8 mouse cellular contexts compared by ENCODE assay signal in the genomic region with DNA sequence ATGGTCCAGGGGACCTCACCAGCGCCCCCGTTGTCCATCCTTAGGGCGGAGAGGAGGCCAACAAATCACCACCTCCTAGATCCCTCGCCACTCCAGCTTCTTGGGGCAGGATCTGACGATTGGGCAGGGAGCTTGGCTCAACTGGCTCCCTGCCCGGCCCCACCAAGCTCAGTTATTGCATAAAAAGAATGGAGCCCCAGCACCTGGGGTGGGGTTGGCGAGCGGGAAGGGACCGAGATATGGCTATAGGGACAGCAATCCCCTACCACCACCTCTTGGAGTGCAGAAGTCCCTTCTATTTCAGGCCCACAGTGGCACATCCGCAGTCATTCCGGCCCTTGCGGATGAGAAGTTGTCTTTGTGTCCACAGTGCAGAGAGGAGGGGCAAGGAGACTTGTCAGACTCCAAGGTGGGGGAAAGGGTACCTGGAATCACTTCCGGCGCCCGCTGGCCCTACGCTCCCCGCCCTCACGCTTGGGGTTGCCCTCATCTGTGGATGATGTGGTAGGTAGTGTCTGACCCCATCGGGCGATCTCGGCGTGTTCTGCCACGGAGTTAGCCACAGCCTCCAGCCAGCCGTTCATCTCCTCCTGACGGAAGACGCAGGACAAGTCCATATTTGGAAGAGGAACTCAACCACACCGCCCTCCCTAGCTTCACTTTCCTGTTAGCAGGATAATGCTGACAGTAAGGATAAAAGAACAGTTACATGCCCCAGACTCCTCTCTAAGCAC. TPM values are rescaled to one million over a fixed set of nuclear protein-coding genes. Genes with fewer than 3 reads are reported as not detected.
DNase-seq lines count a peak whose midpoint lies in the region; ATAC-seq and TF ChIP-seq lines count a peak whose summit lies in the region.

TSS of gene Gm20479 (minus strand) at position 559 of the 734 bp plus-strand sequence.

- no peak for TF ChIP-seq POLR2A in olfactory bulb, adult 2 months (IDR thresholded peaks at IDR 0.05; ENCODE audit: insufficient read depth, low read depth, low read length)

- 6% methylated on average over 27 of the region's 27 CpGs for WGBS in embryonic facial prominence, embryonic 13.5 days
- WGBS in hindbrain, embryonic 14.5 days = 7% methylated on average over 27 of the region's 27 CpGs
- 3% methylated on average over 27 of the region's 27 CpGs for WGBS in liver, embryonic 16.5 days (ENCODE audit: insufficient replicate concordance)
- WGBS in olfactory bulb, adult 2 months = 31% methylated on average over 27 of the region's 27 CpGs

- peak within 1 kb of the TSS; percentile 58 for H3K9ac ChIP-seq in embryonic facial prominence, embryonic 13.5 days
- 0 out of 2 replicates have a peak within 1 kb of the TSS, but pooled peaks have one; percentile 0 for H3K9ac ChIP-seq in hindbrain, embryonic 14.5 days
- peak within 1 kb of the TSS; percentile 58 for H3K9ac ChIP-seq in liver, embryonic 16.5 days (ENCODE audit: low read depth, low read length)

- H3K27me3 ChIP-seq in embryonic facial prominence, embryonic 13.5 days = peaks cover 27% of the 10 kb centered on the region
- H3K27me3 ChIP-seq in hindbrain, embryonic 14.5 days (ENCODE audit: control insufficient read depth, insufficient read depth, low read length) = peaks cover 27% of the 10 kb centered on the region
- H3K27me3 ChIP-seq in liver, embryonic 16.5 days (ENCODE audit: control insufficient read depth, insufficient read depth, low read depth, low read length) = peaks cover 19% of the 10 kb centered on the region

- TF ChIP-seq CTCF in olfactory bulb, adult 2 months (IDR thresholded peaks at IDR 0.05; ENCODE audit: insufficient read depth, low read depth, low read length) = no peak

- peak within 1 kb of the TSS; percentile 68 for H3K4me3 ChIP-seq in embryonic facial prominence, embryonic 13.5 days
- peak within 1 kb of the TSS; percentile 68 for H3K4me3 ChIP-seq in hindbrain, embryonic 14.5 days (replicated peaks; ENCODE audit: low read length)
- H3K4me3 ChIP-seq in liver, embryonic 16.5 days (ENCODE audit: low read depth, low read length) = peak within 1 kb of the TSS; percentile 76
- H3K4me3 ChIP-seq in olfactory bulb, adult 2 months (ENCODE audit: insufficient read depth, low read depth, low read length) = peak within 1 kb of the TSS; percentile 82

- H3K27ac ChIP-seq in embryonic facial prominence, embryonic 13.5 days = peak within 1 kb of the TSS; percentile 22; the same call in 1 of the 2 replicates
- H3K27ac ChIP-seq in hindbrain, embryonic 14.5 days = no peak within 1 kb of the TSS
- peak within 1 kb of the TSS; percentile 69 for H3K27ac ChIP-seq in liver, embryonic 16.5 days (ENCODE audit: low read length)
- no peak within 1 kb of the TSS for H3K27ac ChIP-seq in olfactory bulb, adult 2 months (ENCODE audit: insufficient read depth, low read depth, low read length)

- peaks cover 18% of the 10 kb centered on the region for H3K36me3 ChIP-seq in embryonic facial prominence, embryonic 13.5 days
- H3K36me3 ChIP-seq in hindbrain, embryonic 14.5 days (replicated peaks; ENCODE audit: control insufficient read depth, insufficient read depth) = peaks cover 7% of the 10 kb centered on the region
- H3K36me3 ChIP-seq in liver, embryonic 16.5 days (ENCODE audit: control insufficient read depth, insufficient read depth) = no peaks in the 10 kb centered on the region

- H3K9me3 ChIP-seq in embryonic facial prominence, embryonic 13.5 days = no peaks in the 10 kb centered on the region
- no peaks in the 10 kb centered on the region for H3K9me3 ChIP-seq in hindbrain, embryonic 14.5 days (ENCODE audit: control insufficient read depth, low read length)
- no peaks in the 10 kb centered on the region for H3K9me3 ChIP-seq in liver, embryonic 16.5 days (replicated peaks; ENCODE audit: control insufficient read depth, low read length)

- H3K4me2 ChIP-seq in embryonic facial prominence, embryonic 13.5 days = peak within 1 kb of the TSS; percentile 76
- peak within 1 kb of the TSS; percentile 71 for H3K4me2 ChIP-seq in hindbrain, embryonic 14.5 days (replicated peaks)
- peak within 1 kb of the TSS; percentile 85 for H3K4me2 ChIP-seq in liver, embryonic 16.5 days (ENCODE audit: low read depth, low read length)

- peak; percentile 31 for DNase-seq in kidney, adult 18-20 months
- DNase-seq in kidney, adult 11 months = no peak
- no peak for DNase-seq in hindbrain, embryonic 14.5 days (ENCODE audit: low spot score)
- DNase-seq in frontal cortex, postnatal 25 days (ENCODE audit: low spot score in 2 of 2) = no peak
- no peak for DNase-seq in gastrocnemius, postnatal 4 days (ENCODE audit: low spot score in 2 of 2)

- no peak for ATAC-seq in embryonic facial prominence, embryonic 13.5 days (ENCODE audit: insufficient number of reproducible peaks, insufficient read depth, low FRiP score, low TSS enrichment, low read depth)
- no peak for ATAC-seq in hindbrain, embryonic 14.5 days (ENCODE audit: low FRiP score)
- ATAC-seq in liver, embryonic 16.5 days (ENCODE audit: low read depth) = no peak

- peaks cover 20% of the 10 kb centered on the region for H3K4me1 ChIP-seq in embryonic facial prominence, embryonic 13.5 days
- H3K4me1 ChIP-seq in hindbrain, embryonic 14.5 days (replicated peaks; ENCODE audit: control insufficient read depth, insufficient read depth, low read length) = peaks cover 17% of the 10 kb centered on the region
- peaks cover 33% of the 10 kb centered on the region for H3K4me1 ChIP-seq in liver, embryonic 16.5 days (ENCODE audit: control insufficient read depth, low read depth, low read length)
- H3K4me1 ChIP-seq in olfactory bulb, adult 2 months (ENCODE audit: control insufficient read depth, insufficient read depth, low read length) = peaks cover 26% of the 10 kb centered on the region

RNA-seq across cellular contexts. Expression of gene Gm20479, which starts in this region (rescaled TPM):
- polyA plus RNA-seq in embryonic facial prominence, embryonic 13.5 days (2015; fragmentation: Nextera tagmentation; extraction: Ambion mirVana) = not detected in 2 replicates
- polyA plus RNA-seq in hindbrain, embryonic 14.5 days (2014; fragmentation: Nextera tagmentation; extraction: Ambion mirVana) = not detected in 2 replicates
- polyA plus RNA-seq in liver, embryonic 16.5 days (2015; fragmentation: Nextera tagmentation; extraction: Ambion mirVana) = 0.23 and 0.44 TPM in 2 replicates
- not detected in 2 replicates for polyA plus RNA-seq in olfactory bulb, adult 2 months (2012; ENCODE audit: insufficient read depth, insufficient read length, low replicate concordance, missing spikeins)
- total RNA-seq in gastrocnemius, postnatal 4 days (2021) = not detected

Comparison
In these comparisons a context has a peak if more than half of its experiments do, and no peak if none do; other contexts are left out.
1. H3K27ac ChIP-seq: peak in embryonic facial prominence, embryonic 13.5 days (single experiment) and liver, embryonic 16.5 days (single experiment); none in hindbrain, embryonic 14.5 days (single experiment) and olfactory bulb, adult 2 months (single experiment).
2. H3K9ac ChIP-seq: peak in every context shown above with its lines; median percentile 58 in embryonic facial prominence, embryonic 13.5 days; 58 in liver, embryonic 16.5 days; 0 in hindbrain, embryonic 14.5 days.
3. Peak in every context shown above with its lines, with median percentiles within 50 percentile points of each other: H3K4me2 ChIP-seq and H3K4me3 ChIP-seq.